Mouse (Mus musculus) left cerebral cortex, adult 18-20 months (tissue): ENCODE results near the gene Gm10277. TPM values are rescaled to one million over a fixed set of nuclear protein-coding genes. Genes with fewer than 3 reads are reported as not detected.

Source experiments
- DNase-seq, 2 experiments: peaks; one replicate each; pipeline ENCODE4 v3.0.0; 2021 to 2022; ENCODE audit warnings: low spot score in 2 of 2, mixed read lengths in 1 of 2
- long read RNA-seq, 2 experiments: library from polyadenylated mRNA; stranded (forward); transcript quantifications; one replicate each; pipeline ENCODE4 v2.0.0; 2021
- total RNA-seq, 2 experiments: library from RNA; stranded (reverse); gene quantifications; 2 replicates each; pipeline ENCODE4 v1.2.3; 2021

The Gm10277 gene
- not detected for total RNA-seq
- long read RNA-seq, experiment 1, partial matches to known transcripts: 0 of 1 reads
- long read RNA-seq, experiment 1, other reads (novel, unspliced or antisense): 0 of 1 reads
- long read RNA-seq, experiment 2: 0 reads

GRCm38 (mm10) chr11:77787707-77788106 lies at the start of gene Gm10277:
TSS of gene Gm10277 (minus strand) at chr11:77787747.
- DNase-seq: no peak

GRCm38 (mm10) chr11:77836751-77837150 lies 49.2 kb upstream of the Gm10277 start:
- no peak for DNase-seq

GRCm38 (mm10) chr11:77836290-77836689 lies 48.7 kb upstream of the Gm10277 start:
- no peak for DNase-seq

DNA sequence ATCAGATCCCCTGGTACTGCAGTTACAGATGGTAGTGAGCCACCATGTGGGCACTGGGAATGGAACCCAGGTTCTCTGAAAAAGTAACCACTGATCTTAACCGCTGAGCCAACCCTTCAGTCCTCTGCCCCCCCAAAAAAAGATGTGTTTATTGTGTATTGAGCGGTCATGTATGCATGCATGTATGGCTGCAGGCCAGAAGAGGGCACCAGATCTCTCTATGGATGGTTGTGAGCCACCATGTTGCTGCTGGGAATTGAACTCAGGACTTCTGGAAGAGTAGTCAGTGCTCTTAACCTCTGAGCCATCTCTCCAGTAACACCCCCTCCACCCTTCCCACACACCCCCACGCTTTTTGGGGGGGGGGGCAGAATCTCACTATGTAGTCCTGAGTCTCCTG lies 47.6 kb upstream of the Gm10277 start:
- DNase-seq: no peak

DNA sequence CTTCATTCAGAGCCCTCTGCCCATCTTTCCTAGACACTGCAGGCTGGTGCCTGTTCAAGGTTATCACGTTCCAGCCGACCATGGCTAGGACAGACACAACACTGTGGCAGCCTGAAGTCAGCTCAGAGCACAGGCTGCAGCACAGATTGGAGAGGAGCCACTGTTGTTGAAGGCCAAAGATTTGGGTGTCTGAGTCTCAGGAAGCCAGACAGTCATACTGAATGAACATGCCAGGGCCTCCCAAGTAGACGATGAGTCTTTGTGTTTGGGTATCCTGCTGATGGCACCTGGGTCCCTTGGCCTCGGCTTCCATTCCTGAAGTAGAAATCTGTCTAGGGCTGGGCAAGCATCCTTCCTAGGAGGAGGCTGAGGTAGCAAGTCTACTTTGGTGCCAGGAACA lies 45.0 kb upstream of the Gm10277 start:
- no peak for DNase-seq

GRCm38 (mm10) chr11:77830875-77831274 lies 43.3 kb upstream of the Gm10277 start:
- DNase-seq: no peak

DNA sequence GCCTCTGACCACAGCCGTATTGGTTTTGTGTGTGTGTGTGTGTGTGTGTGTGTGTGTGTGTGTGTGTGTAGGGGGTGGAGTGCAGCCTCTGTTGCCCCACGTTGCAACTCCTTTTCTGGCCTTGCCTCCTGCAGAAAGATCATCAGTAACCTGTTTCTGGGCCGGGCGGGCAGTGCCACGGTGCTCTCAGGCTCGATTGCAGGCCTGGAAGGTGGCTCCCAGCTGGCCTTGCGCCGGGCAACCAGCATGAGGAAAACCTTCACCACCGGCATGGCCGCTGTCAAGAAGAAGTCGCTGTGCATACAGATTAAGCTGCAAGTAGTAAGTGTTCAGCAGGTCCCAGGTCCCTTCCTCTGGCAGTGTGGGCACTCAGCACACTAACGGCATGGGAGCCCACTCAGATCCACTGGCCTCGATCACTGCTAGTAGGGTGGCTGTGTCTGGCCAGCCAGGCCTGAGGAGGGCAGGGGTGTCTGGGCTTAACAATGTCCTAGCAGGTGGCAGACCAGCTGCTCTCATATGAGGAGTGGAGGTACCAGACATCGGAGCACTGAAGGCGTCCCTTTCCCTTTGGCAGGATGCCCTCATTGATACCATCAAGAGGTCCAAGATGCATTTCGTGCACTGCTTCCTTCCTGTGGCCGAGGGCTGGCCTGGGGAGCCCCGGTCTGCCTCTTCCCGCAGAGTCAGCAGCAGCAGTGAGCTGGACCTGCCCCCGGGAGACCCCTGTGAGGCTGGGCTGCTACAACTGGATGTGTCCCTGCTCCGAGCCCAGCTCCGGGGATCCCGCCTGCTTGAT lies 41.7 kb upstream of the Gm10277 start:
- DNase-seq: no peak

DNA sequence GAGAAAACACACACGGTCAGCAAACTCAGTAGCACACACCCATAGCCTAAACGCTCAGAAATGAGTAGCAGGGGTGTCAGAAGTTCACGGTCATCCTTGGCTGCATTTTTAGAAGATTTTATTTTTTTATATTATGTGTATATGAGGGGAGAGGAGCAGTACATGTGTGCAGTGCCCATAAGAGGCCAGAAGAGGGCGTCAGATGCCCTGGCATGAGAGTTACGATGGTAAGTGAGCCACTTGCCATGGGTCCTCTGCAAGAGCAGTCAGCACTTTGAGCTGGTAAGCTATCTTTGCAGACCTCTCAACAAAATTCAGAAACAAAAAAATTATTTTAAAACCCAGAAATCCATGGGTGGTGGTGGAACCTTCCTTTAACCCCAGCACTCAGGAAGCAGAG lies 40.6 kb upstream of the Gm10277 start:
- no peak for DNase-seq

- peak; percentile 73 to 75 for DNase-seq
Measured at GRCm38 (mm10) chr11:77827241-77827995, 39.9 kb upstream of the Gm10277 start.

GRCm38 (mm10) chr11:77826311-77826710 lies 38.8 kb upstream of the Gm10277 start:
- DNase-seq: no peak

DNA sequence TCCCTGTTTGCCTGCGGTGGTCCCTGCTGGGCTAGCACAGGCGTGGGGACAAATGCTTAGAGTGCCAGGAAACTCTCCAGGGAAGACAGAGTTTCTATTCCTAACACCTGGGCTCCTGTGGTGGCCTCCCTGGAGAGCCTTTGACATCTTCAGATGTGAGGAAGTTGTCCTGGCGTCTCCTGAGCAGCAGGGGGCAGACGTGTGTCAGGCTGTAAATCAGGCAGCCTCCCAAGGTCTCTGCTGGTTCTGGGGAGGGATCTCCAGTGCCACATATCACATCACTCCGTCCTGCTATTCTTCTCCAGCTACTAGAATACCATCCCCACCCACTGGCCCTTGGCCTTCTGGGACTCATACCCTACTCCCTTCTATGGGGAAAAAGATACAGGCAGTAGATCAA lies 38.3 kb upstream of the Gm10277 start:
- DNase-seq: peak; percentile 77

- DNase-seq: peak; percentile 66 to 75
Measured at GRCm38 (mm10) chr11:77822781-77823180, 35.2 kb upstream of the Gm10277 start.

- peak; percentile 69 to 70 for DNase-seq
Measured at GRCm38 (mm10) chr11:77821648-77822047, 34.1 kb upstream of the Gm10277 start.

DNA sequence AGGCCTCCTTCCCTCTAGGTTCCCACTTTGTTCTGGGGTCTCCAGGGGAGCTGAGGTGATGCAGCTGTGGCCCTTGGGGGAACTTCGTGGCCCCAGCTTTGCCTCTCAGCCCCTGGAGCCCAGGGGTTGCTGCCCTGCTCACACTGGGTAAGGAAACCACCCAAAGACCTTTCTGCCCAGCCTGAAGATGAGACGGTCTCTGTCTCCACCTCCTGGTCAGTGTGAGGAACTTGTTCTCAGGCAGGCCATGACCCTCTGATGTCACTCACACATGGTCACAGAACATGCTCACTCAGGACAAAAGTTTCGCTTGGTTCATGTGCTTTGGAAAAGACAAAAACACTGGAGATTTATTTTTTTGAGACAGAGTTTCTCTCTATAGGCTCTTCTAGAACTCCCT lies 28.5 kb upstream of the Gm10277 start:
- DNase-seq: peak in 1 of 2 experiments; percentile 56

DNA sequence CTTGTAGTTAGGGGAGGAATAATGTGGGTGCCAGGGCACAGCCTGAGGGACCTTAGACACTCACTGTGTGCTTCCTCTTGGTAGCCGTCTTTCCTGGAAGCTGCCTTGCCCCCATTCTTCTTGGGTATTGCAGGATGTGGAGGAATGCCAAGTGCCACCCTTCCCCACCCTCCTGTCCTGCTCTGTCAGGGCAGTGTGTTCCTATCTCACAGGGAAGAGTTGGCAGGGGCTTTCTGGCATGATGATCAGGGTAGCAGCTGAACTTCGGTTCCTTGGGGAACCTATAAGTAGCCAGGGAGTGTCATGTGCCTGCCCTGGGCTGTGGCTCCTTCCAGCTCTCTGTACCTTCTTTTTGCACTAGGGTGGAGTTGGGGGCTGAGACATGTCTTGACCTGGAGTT lies 26.4 kb upstream of the Gm10277 start:
- no peak for DNase-seq

DNA sequence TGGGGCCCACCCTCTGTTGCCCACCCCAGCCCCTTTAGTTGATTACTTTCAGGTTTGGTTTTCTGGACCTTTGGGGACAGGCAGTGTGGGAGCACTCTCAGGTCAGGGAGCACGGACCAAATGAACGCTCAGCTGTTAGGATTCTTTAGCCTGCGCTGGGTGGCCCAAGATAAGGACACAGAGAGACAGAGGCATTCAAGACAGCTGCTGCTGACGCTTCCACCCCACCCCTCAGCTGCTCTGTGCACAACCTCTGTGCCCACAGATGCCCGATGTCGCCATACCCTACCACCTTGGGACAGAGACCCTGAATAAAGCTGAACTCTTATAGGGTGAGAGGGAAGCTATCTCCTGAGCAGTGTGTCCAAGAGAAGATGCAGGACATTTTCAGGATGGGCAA lies 22.5 kb upstream of the Gm10277 start:
- no peak for DNase-seq

GRCm38 (mm10) chr11:77809215-77809614 lies 21.7 kb upstream of the Gm10277 start:
- DNase-seq: peak in 1 of 2 experiments; percentile 7

GRCm38 (mm10) chr11:77808051-77808465 lies 20.5 kb upstream of the Gm10277 start:
- peak in 1 of 2 experiments; percentile 17 for DNase-seq

DNA sequence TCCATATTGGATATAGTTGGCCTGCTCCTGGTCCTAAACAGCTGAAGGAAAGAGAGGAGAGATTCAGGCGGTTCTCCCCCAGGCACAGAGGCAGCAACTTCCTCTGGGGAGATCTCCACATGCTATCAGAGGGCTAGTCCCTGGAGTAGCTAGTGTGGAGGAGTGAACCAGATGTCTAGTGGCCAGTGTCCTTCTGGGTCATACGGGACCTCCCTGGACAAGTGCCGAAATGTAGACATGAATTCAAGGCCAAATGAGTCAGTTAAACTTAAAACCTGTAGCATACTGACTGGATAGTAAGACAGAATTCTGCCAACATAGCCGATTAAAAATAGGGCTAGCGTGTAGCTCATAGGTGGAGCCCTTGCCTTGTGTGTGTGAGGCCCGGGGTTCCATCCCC lies 19.3 kb upstream of the Gm10277 start:
- no peak for DNase-seq

- DNase-seq: peak in 1 of 2 experiments; percentile 8
Measured at GRCm38 (mm10) chr11:77806218-77806617, 18.7 kb upstream of the Gm10277 start.

- peak in 1 of 2 experiments; percentile 35 for DNase-seq
Measured at GRCm38 (mm10) chr11:77802341-77802865, 14.9 kb upstream of the Gm10277 start.
